Mouse (Mus musculus): ENCODE measurements around the gene Atp6v0b. TPM values are rescaled to one million over a fixed set of nuclear protein-coding genes. Genes with fewer than 3 reads are reported as not detected.

Gene Atp6v0b
- polyA plus RNA-seq, 1 experiment from 2014 or later = 252 TPM

GRCm38 (mm10) chr4:117887920-117888319, 787 bp upstream of the Atp6v0b start:
- ATAC-seq (ENCODE audit: insufficient number of reproducible peaks, low FRiP score, low TSS enrichment, low read depth) = no peak
- H3K4me2 ChIP-seq (replicated peaks) = peak overlapping the region; percentile 85; the same call in 1 of the 2 replicates

DNA sequence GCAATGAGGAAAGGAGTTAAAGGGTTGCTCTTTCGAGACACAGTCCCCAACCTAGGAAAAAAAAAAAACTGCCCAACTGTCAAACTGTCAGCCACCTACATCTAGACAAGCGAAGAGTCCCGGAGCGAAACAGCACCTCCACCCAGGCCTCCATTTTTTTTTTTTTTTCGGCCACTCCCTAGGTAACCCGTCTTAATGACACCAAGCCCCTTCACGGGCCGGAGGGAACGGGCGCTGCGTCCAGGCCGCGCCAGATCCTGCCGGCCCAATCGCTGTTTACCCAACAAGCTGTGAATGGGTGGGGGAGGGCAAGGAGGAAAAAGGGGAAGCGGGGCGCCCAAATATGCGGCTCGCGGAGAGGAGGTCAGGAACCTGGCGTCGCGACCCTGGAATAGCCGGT, 489 bp downstream of the Atp6v0b start:
- no peaks in the 10 kb centered on the region for H3K27me3 ChIP-seq
- H3K36me3 ChIP-seq = peaks cover 33% of the 10 kb centered on the region
- H3K4me2 ChIP-seq (replicated peaks) = peak overlapping the region; percentile 85
- H3K9ac ChIP-seq = peak overlapping the region; percentile 63
- H3K27ac ChIP-seq (replicated peaks) = 0 out of 2 replicates have a peak overlapping the region, but pooled peaks have one; percentile 28
- ATAC-seq (ENCODE audit: insufficient number of reproducible peaks, low FRiP score, low TSS enrichment, low read depth) = no peak
- peaks cover 53% of the 10 kb centered on the region for H3K4me1 ChIP-seq
- WGBS = 3% methylated on average over 24 of the region's 24 CpGs
- no peaks in the 10 kb centered on the region for H3K9me3 ChIP-seq (replicated peaks)
- H3K4me3 ChIP-seq (replicated peaks) = peak overlapping the region; percentile 69

More at GRCm38 (mm10) chr4:117887920-117888319, 787 bp upstream of the Atp6v0b start:
- no peaks in the 10 kb centered on the region for H3K9me3 ChIP-seq (replicated peaks)
- H3K36me3 ChIP-seq = peaks cover 33% of the 10 kb centered on the region
- WGBS = 71% methylated on average over 2 of the region's 2 CpGs
- peaks cover 46% of the 10 kb centered on the region for H3K4me1 ChIP-seq
- no peaks in the 10 kb centered on the region for H3K27me3 ChIP-seq
- peak overlapping the region; percentile 69; the same call in 1 of the 2 replicates for H3K4me3 ChIP-seq (replicated peaks)
- H3K27ac ChIP-seq (replicated peaks) = no peak overlapping the region
- H3K9ac ChIP-seq = no peak overlapping the region

DNA sequence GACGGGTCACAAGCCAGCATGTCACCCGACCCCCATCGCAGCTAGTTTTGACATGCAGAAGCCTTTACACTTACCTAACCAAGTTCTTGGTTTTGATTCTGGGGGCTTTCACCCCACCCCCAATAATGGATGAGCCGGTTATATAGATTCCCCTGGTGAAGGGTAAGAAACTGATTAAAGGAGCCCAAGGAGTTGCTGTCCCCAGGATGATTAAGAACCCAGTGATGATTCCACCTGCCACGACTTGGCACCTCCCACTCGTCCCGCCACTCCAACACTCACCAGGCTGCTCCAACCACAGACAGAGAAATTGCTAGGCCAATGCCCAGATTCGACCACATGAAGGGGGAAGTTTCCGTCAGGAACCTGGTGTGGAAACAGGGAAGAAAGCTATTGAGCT, 1.1 kb downstream of the Atp6v0b start:
- peak overlapping the region; percentile 85 for H3K4me2 ChIP-seq (replicated peaks)
- no peaks in the 10 kb centered on the region for H3K9me3 ChIP-seq (replicated peaks)
- no peak for ATAC-seq (ENCODE audit: insufficient number of reproducible peaks, low FRiP score, low TSS enrichment, low read depth)
- H3K27ac ChIP-seq (replicated peaks) = no peak overlapping the region
- H3K4me1 ChIP-seq = peaks cover 52% of the 10 kb centered on the region
- 78% methylated on average over 9 of the region's 9 CpGs for WGBS
- peak overlapping the region; percentile 63 for H3K9ac ChIP-seq
- peak overlapping the region; percentile 69 for H3K4me3 ChIP-seq (replicated peaks)
- no peaks in the 10 kb centered on the region for H3K27me3 ChIP-seq
- H3K36me3 ChIP-seq = peaks cover 33% of the 10 kb centered on the region

- WGBS = 93% methylated on average over 10 of the region's 10 CpGs
- peaks cover 40% of the 10 kb centered on the region for H3K36me3 ChIP-seq
- no peak overlapping the region for H3K27ac ChIP-seq (replicated peaks)
- no peak overlapping the region for H3K4me3 ChIP-seq (replicated peaks)
- no peak overlapping the region for H3K9ac ChIP-seq
- peaks cover 49% of the 10 kb centered on the region for H3K4me1 ChIP-seq
- no peaks in the 10 kb centered on the region for H3K9me3 ChIP-seq (replicated peaks)
- H3K4me2 ChIP-seq (replicated peaks) = no peak overlapping the region
- no peaks in the 10 kb centered on the region for H3K27me3 ChIP-seq
- no peak for ATAC-seq (ENCODE audit: insufficient number of reproducible peaks, low FRiP score, low TSS enrichment, low read depth)
These were observed 2.0 kb downstream of the Atp6v0b start for GRCm38 (mm10) chr4:117885093-117885492.

DNA sequence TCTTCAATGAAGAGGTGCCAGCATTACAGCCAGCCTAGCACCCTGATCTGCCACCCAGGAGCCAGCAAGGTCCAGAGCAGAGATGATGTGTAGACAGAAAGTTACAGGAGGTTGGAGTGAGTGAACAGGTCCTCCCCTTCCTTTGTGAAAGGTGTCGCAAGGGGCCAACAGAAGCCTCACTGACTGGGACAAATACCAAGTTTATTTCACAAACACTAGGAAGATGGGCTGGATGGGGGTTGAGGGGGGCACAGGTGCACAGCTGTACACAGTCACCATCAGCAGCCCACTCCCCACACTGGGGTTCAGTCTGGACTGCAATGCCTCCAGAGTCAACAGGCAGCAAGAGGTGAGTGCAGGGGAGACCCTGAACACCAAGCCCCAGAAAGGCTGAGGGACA, 3.0 kb downstream of the Atp6v0b start:
- H3K27me3 ChIP-seq = no peaks in the 10 kb centered on the region
- peak overlapping the region; percentile 81 for H3K4me2 ChIP-seq (replicated peaks)
- H3K4me3 ChIP-seq (replicated peaks) = peak overlapping the region; percentile 81
- H3K27ac ChIP-seq (replicated peaks) = no peak overlapping the region
- WGBS = 82% methylated on average over 1 of the region's 1 CpGs
- no peak for ATAC-seq (ENCODE audit: insufficient number of reproducible peaks, low FRiP score, low TSS enrichment, low read depth)
- peaks cover 49% of the 10 kb centered on the region for H3K4me1 ChIP-seq
- 0 out of 2 replicates have a peak overlapping the region, but pooled peaks have one; percentile 79 for H3K9ac ChIP-seq
- peaks cover 39% of the 10 kb centered on the region for H3K36me3 ChIP-seq
- no peaks in the 10 kb centered on the region for H3K9me3 ChIP-seq (replicated peaks)

GRCm38 (mm10) chr4:117882701-117883691, 4.1 kb downstream of the Atp6v0b start, which contains the start of gene B4galt2:
Gene B4galt2, minus strand, starts transcription at chr4:117883487.
- Histone ChIP-seq H3K36me3 (peaks cover 46% of the 10 kb centered on the region), H3K9ac (peak within 1 kb of the TSS; percentile 79), H3K4me1 (peaks cover 49% of the 10 kb centered on the region), H3K27ac (replicated peaks) (peak within 1 kb of the TSS; percentile 83), H3K4me2 (replicated peaks) (peak within 1 kb of the TSS; percentile 81), H3K27me3 (no peaks in the 10 kb centered on the region), H3K4me3 (replicated peaks) (peak within 1 kb of the TSS; percentile 81), H3K9me3 (replicated peaks) (no peaks in the 10 kb centered on the region)
- peak; percentile 72 for ATAC-seq (ENCODE audit: insufficient number of reproducible peaks, low FRiP score, low TSS enrichment, low read depth)
- WGBS = under 1% methylated on average over 97 of the region's 103 CpGs

DNA sequence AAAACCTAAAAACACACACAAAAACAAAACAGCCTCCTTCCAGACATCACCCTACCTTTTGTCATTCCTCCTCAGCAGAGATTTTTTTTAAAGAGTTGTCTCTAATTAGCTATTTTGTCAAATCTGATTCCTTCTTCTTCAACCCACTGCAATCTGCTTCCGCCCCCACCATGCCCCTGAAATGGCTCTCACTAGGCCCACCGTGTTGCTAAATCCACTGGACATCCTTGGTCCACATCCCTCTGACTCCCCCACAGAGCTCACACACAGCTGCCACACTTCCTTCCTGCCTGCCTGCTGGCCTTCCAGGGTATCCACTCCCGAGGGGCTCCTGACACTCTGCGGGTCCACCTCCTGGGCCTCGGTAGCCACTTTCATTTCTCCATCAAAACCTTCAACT, 8.4 kb downstream of the Atp6v0b start:
- Histone ChIP-seq H3K4me1 (peaks cover 18% of the 10 kb centered on the region), H3K4me2 (replicated peaks) (no peak overlapping the region), H3K27ac (replicated peaks) (no peak overlapping the region), H3K27me3 (no peaks in the 10 kb centered on the region), H3K9ac (no peak overlapping the region), H3K36me3 (peaks cover 66% of the 10 kb centered on the region), H3K4me3 (replicated peaks) (no peak overlapping the region), H3K9me3 (replicated peaks) (no peaks in the 10 kb centered on the region)
- ATAC-seq (ENCODE audit: insufficient number of reproducible peaks, low FRiP score, low TSS enrichment, low read depth) = no peak
- 70% methylated on average over 5 of the region's 5 CpGs for WGBS

DNA sequence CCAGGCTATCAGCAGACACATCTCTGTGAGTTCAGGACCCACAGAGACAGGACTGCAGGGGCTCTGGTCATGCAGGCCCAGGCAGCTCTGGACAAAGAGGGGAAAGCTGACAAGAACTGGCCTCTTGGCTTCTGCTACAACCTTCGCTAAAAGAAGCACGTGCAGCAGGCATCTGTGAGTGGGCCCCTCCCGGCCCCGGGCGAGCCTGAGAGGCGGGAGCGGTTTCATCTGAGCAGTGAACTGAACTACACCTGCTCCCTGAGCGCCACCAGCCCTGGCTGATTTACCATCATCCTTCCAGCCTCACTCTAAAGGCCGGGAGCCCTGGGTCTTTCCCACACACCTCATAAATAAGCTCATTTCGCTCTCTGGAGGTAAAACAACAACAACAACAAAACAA, 8.8 kb downstream of the Atp6v0b start:
- no peaks in the 10 kb centered on the region for H3K9me3 ChIP-seq (replicated peaks)
- no peak for ATAC-seq (ENCODE audit: insufficient number of reproducible peaks, low FRiP score, low TSS enrichment, low read depth)
- H3K36me3 ChIP-seq = peaks cover 70% of the 10 kb centered on the region
- no peak overlapping the region for H3K4me2 ChIP-seq (replicated peaks)
- peaks cover 14% of the 10 kb centered on the region for H3K4me1 ChIP-seq
- H3K4me3 ChIP-seq (replicated peaks) = no peak overlapping the region
- H3K27me3 ChIP-seq = no peaks in the 10 kb centered on the region
- H3K27ac ChIP-seq (replicated peaks) = no peak overlapping the region
- 58% methylated on average over 10 of the region's 10 CpGs for WGBS
- H3K9ac ChIP-seq = no peak overlapping the region

- Histone ChIP-seq H3K36me3 (peaks cover 50% of the 10 kb centered on the region), H3K9ac (no peak overlapping the region), H3K27me3 (no peaks in the 10 kb centered on the region), H3K4me3 (replicated peaks) (no peak overlapping the region), H3K4me1 (peaks cover 15% of the 10 kb centered on the region), H3K9me3 (replicated peaks) (no peaks in the 10 kb centered on the region), H3K27ac (replicated peaks) (no peak overlapping the region), H3K4me2 (replicated peaks) (no peak overlapping the region)
- ATAC-seq (ENCODE audit: insufficient number of reproducible peaks, low FRiP score, low TSS enrichment, low read depth) = no peak
- WGBS = 87% methylated on average over 9 of the region's 9 CpGs
These were observed 13.5 kb downstream of the Atp6v0b start for GRCm38 (mm10) chr4:117873615-117874014.

DNA sequence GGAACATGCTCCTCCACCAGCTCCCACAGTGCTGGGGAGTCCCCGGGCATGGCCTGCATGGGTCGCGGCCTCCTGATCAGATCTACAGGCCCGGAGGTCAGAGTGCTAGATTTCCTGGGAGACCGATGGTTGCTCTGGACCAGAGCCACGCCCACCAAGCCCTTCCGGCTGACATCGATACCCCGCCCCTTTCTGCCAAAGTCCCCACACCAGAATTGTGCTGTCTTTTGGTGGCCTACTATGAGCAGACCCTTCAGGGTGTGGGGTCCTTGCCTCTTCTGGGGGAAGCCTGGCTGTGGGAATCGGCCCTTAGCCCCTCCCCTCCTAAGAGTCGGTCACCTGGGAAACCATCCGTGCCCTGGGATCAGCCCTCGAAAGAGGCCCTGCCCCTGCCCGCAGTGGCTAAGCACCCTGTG, 14.7 kb downstream of the Atp6v0b start, which contains the start of gene Ccdc24:
Gene Ccdc24, minus strand, starts transcription at position 87 of the 416 bp plus-strand sequence.
- H3K4me2 ChIP-seq (replicated peaks) = peak within 1 kb of the TSS; percentile 42
- ATAC-seq (ENCODE audit: insufficient number of reproducible peaks, low FRiP score, low TSS enrichment, low read depth) = no peak; the same call in 1 of the 2 replicates
- no peaks in the 10 kb centered on the region for H3K9me3 ChIP-seq (replicated peaks)
- peak within 1 kb of the TSS; percentile 17 for H3K4me3 ChIP-seq (replicated peaks)
- H3K27ac ChIP-seq (replicated peaks) = no peak within 1 kb of the TSS
- peaks cover 42% of the 10 kb centered on the region for H3K36me3 ChIP-seq
- H3K4me1 ChIP-seq = peaks cover 22% of the 10 kb centered on the region
- H3K9ac ChIP-seq = no peak within 1 kb of the TSS
- no peaks in the 10 kb centered on the region for H3K27me3 ChIP-seq
- 9% methylated on average over 14 of the region's 14 CpGs for WGBS

DNA sequence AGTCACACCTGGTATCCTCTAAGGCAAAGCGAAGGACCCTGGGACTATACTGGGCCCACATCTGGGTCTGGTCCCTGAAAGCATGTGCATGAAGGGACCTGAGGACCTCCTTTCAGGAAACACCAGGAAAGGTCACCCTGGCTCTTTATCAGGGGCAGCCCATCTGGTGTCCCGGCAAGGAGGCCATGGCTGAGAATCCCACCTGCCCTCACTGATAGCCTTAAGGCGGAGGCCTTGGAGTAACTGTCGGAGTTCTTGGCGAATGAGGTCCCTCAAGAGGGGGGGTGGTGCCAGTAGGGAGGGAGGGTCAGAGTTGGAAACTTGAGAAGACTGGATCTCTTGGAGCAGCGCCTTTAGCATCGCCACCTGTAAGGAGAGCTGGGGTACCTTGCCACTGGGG, 15.3 kb downstream of the Atp6v0b start:
- no peak overlapping the region for H3K4me3 ChIP-seq (replicated peaks)
- no peak overlapping the region for H3K9ac ChIP-seq
- 0 out of 2 replicates have a peak, but pooled peaks have one; percentile 17 for ATAC-seq (ENCODE audit: insufficient number of reproducible peaks, low FRiP score, low TSS enrichment, low read depth)
- H3K4me1 ChIP-seq = peaks cover 25% of the 10 kb centered on the region
- H3K27me3 ChIP-seq = no peaks in the 10 kb centered on the region
- no peaks in the 10 kb centered on the region for H3K9me3 ChIP-seq (replicated peaks)
- 44% methylated on average over 7 of the region's 7 CpGs for WGBS
- H3K27ac ChIP-seq (replicated peaks) = no peak overlapping the region
- no peak overlapping the region for H3K4me2 ChIP-seq (replicated peaks)
- peaks cover 35% of the 10 kb centered on the region for H3K36me3 ChIP-seq
